ENCODE assay signal across 11 mouse cellular contexts in the genomic region with DNA sequence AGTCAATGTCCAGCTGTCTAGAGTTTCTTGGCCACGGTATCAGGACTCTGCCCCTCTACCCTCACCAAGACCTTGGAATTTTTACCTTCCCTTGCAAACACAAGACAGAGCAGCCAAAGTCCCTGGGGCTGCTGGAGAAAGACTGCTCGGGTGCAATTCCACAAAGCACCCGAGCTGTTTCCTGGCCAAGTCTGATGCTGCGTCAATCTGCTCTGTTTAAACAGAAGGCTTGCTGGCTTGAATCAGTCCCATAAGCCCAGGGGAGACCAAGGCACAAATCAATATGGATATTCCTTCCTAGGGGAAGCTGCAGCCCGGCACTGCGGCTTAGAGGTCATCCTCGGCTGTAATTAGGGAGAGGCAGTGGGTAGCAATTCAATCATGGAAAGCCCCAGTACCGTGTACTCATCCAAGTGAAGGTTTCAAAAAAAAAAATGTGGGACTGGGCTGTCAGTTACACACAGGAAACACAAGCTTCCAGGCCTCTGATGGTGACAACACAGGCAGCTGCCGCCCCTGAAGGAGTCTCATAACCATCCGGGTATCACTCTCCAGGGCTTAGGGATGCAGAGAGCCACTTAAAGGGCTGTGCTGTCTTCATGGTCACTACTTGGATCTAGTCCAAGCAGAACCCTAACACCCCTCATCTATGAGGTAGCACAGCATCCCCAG. TPM values are rescaled to one million over a fixed set of nuclear protein-coding genes. Genes with fewer than 3 reads are reported as not detected.
DNase-seq lines count a peak whose midpoint lies in the region; ATAC-seq and TF ChIP-seq lines count a peak whose summit lies in the region.
"Had no signal": no experiment of that assay in that cellular context is flagged by ENCODE, and none has a peak within 500 bp of the region (broad histone marks: within the 10 kb centered on the region; RNA-seq: fewer than 3 reads in every experiment).

No protein-coding gene starts in this region.

- no peak for TF ChIP-seq CTCF in forebrain, postnatal 0 days (IDR thresholded peaks at IDR 0.05; ENCODE audit: low read depth)

- H3K9me3 ChIP-seq in forebrain, embryonic 10.5 days = no peaks in the 10 kb centered on the region
- H3K9me3 ChIP-seq in forebrain, embryonic 11.5 days (ENCODE audit: control insufficient read depth, low read length) = no peaks in the 10 kb centered on the region
- H3K9me3 ChIP-seq in forebrain, postnatal 0 days (ENCODE audit: low read length) = no peaks in the 10 kb centered on the region
- H3K9me3 ChIP-seq in midbrain, embryonic 10.5 days (replicated peaks) = no peaks in the 10 kb centered on the region
- H3K9me3 ChIP-seq: stomach, embryonic 15.5 days had no signal

- H3K36me3 ChIP-seq in forebrain, embryonic 10.5 days (replicated peaks) = peaks cover 64% of the 10 kb centered on the region
- no peaks in the 10 kb centered on the region; the same call in 1 of the 2 replicates for H3K36me3 ChIP-seq in forebrain, embryonic 11.5 days (ENCODE audit: control insufficient read depth, insufficient read depth, low read length)
- H3K36me3 ChIP-seq in forebrain, postnatal 0 days (ENCODE audit: insufficient read depth) = no peaks in the 10 kb centered on the region
- peaks cover 61% of the 10 kb centered on the region for H3K36me3 ChIP-seq in midbrain, embryonic 10.5 days

- H3K27ac ChIP-seq in forebrain, embryonic 10.5 days = peak overlapping the region; percentile 83
- no peak overlapping the region for H3K27ac ChIP-seq in forebrain, embryonic 11.5 days (ENCODE audit: low read depth, low read length)
- H3K27ac ChIP-seq in forebrain, postnatal 0 days (ENCODE audit: low read depth, low read length) = peak overlapping the region; percentile 58
- H3K27ac ChIP-seq in midbrain, embryonic 10.5 days (replicated peaks) = peak overlapping the region; percentile 70
- H3K27ac ChIP-seq: stomach, embryonic 15.5 days had no signal

- no peak for DNase-seq in forebrain, embryonic 10.5 days (ENCODE audit: extremely low spot score, low spot score)
- DNase-seq in forebrain, embryonic 11.5 days (ENCODE audit: low spot score) = no peak
- DNase-seq in cerebellum, adult 18-20 months = peak; percentile 58 to 71
- peak; percentile 79 for DNase-seq in forebrain, postnatal 0 days
- DNase-seq in midbrain, embryonic 10.5 days (ENCODE audit: low spot score) = no peak
- DNase-seq in spleen, postnatal 14 days (ENCODE audit: low spot score in 2 of 2) = no peak
- no peak for DNase-seq in left cerebral cortex, postnatal 36 days (ENCODE audit: low spot score in 2 of 2)
- DNase-seq: heart, postnatal 4 days; lung, postnatal 36 days had no signal

- H3K4me3 ChIP-seq in forebrain, embryonic 10.5 days = no peak overlapping the region
- no peak overlapping the region for H3K4me3 ChIP-seq in forebrain, embryonic 11.5 days (ENCODE audit: low read depth, low read length)
- H3K4me3 ChIP-seq in forebrain, postnatal 0 days (ENCODE audit: low read depth, low read length) = no peak overlapping the region
- H3K4me3 ChIP-seq in midbrain, embryonic 10.5 days = no peak overlapping the region
- H3K4me3 ChIP-seq: stomach, embryonic 15.5 days had no signal

- WGBS in forebrain, embryonic 10.5 days = 76% methylated on average over 10 of the region's 10 CpGs
- WGBS in forebrain, embryonic 11.5 days = 58% methylated on average over 10 of the region's 10 CpGs
- 31% methylated on average over 10 of the region's 10 CpGs for WGBS in forebrain, postnatal 0 days
- 75% methylated on average over 10 of the region's 10 CpGs for WGBS in midbrain, embryonic 10.5 days

- no peak overlapping the region for H3K4me2 ChIP-seq in forebrain, embryonic 11.5 days (ENCODE audit: low read depth, low read length, severe bottlenecking)
- no peak overlapping the region for H3K4me2 ChIP-seq in forebrain, postnatal 0 days (ENCODE audit: low read depth)
- H3K4me2 ChIP-seq: stomach, embryonic 15.5 days had no signal

- H3K9ac ChIP-seq in forebrain, embryonic 11.5 days (ENCODE audit: low read length) = no peak overlapping the region
- no peak overlapping the region for H3K9ac ChIP-seq in forebrain, postnatal 0 days
- H3K9ac ChIP-seq: stomach, embryonic 15.5 days had no signal

- no peak for ATAC-seq in forebrain, embryonic 11.5 days (replicated peaks; ENCODE audit: low FRiP score)
- peak; percentile 71 for ATAC-seq in forebrain, postnatal 0 days
- no peak for ATAC-seq in CD4-positive, CD25-positive, alpha-beta regulatory T cell, adult 4 months

- intact Hi-C loops in left cerebral cortex, postnatal 36 days (cut with DNase I) = no loop called here

- H3K4me1 ChIP-seq in forebrain, embryonic 10.5 days = peaks cover 70% of the 10 kb centered on the region
- peaks cover 41% of the 10 kb centered on the region for H3K4me1 ChIP-seq in forebrain, embryonic 11.5 days (replicated peaks; ENCODE audit: control insufficient read depth, insufficient read depth, low read length)
- H3K4me1 ChIP-seq in forebrain, postnatal 0 days (ENCODE audit: insufficient read depth) = peaks cover 29% of the 10 kb centered on the region
- peaks cover 68% of the 10 kb centered on the region for H3K4me1 ChIP-seq in midbrain, embryonic 10.5 days
- H3K4me1 ChIP-seq: stomach, embryonic 15.5 days had no signal

- no peaks in the 10 kb centered on the region for H3K27me3 ChIP-seq in forebrain, embryonic 10.5 days (ENCODE audit: poor library complexity, severe bottlenecking)
- no peaks in the 10 kb centered on the region for H3K27me3 ChIP-seq in forebrain, embryonic 11.5 days (ENCODE audit: control insufficient read depth, insufficient read depth, low read length)
- H3K27me3 ChIP-seq in forebrain, postnatal 0 days (ENCODE audit: insufficient read depth, low read length) = no peaks in the 10 kb centered on the region
- no peaks in the 10 kb centered on the region for H3K27me3 ChIP-seq in midbrain, embryonic 10.5 days (ENCODE audit: low read depth, poor library complexity, severe bottlenecking)
- H3K27me3 ChIP-seq: stomach, embryonic 15.5 days had no signal

RNA-seq across cellular contexts. Expression of a gene that starts 48.6 kb away (rescaled TPM):
- 55.7 and 61.4 TPM in 2 replicates for polyA plus RNA-seq in forebrain, embryonic 10.5 days (2016; fragmentation: Nextera tagmentation; extraction: Ambion mirVana)
- 93.6 and 99.4 TPM in 2 replicates for polyA plus RNA-seq in forebrain, embryonic 11.5 days (2014; fragmentation: Nextera tagmentation; extraction: Ambion mirVana)
- 36.9 and 47.6 TPM in 2 replicates for total RNA-seq in forebrain, postnatal 0 days (2014; rRNA removed)
- polyA plus RNA-seq in forebrain, postnatal 0 days (2015; fragmentation: Nextera tagmentation; extraction: Ambion mirVana) = 13.4 and 17.1 TPM in 2 replicates
- polyA plus RNA-seq in midbrain, embryonic 10.5 days (2016; fragmentation: Nextera tagmentation; extraction: Ambion mirVana) = 97.0 and 99.3 TPM in 2 replicates
- total RNA-seq in left cerebral cortex, postnatal 36 days (2021) = 10 to 100 TPM; 41.6 to 46.6 TPM
- polyA plus RNA-seq in CD4-positive, CD25-positive, alpha-beta regulatory T cell, adult 4 months (2017; shearing (Covaris generic)) = not detected

RNA-seq across cellular contexts. Expression of a gene that starts 49.6 kb away (rescaled TPM):
- 125 and 133 TPM in 2 replicates for polyA plus RNA-seq in forebrain, embryonic 10.5 days (2016; fragmentation: Nextera tagmentation; extraction: Ambion mirVana)
- polyA plus RNA-seq in forebrain, embryonic 11.5 days (2014; fragmentation: Nextera tagmentation; extraction: Ambion mirVana) = 137 and 150 TPM in 2 replicates
- total RNA-seq in forebrain, postnatal 0 days (2014; rRNA removed) = 63.3 and 80.3 TPM in 2 replicates
- 32.4 and 35.2 TPM in 2 replicates for polyA plus RNA-seq in forebrain, postnatal 0 days (2015; fragmentation: Nextera tagmentation; extraction: Ambion mirVana)
- polyA plus RNA-seq in midbrain, embryonic 10.5 days (2016; fragmentation: Nextera tagmentation; extraction: Ambion mirVana) = 113 and 118 TPM in 2 replicates
- 10 to 100 TPM; 20.3 to 28.3 TPM for total RNA-seq in left cerebral cortex, postnatal 36 days (2021)
- 1 to 10 TPM; 7.8 to 8.2 TPM for polyA plus RNA-seq in CD4-positive, CD25-positive, alpha-beta regulatory T cell, adult 4 months (2017; shearing (Covaris generic))

Comparison
In these comparisons a context has a peak if more than half of its experiments do, and no peak if none do; other contexts are left out.
1. DNase-seq: peak in cerebellum, adult 18-20 months (2 of 2) and forebrain, postnatal 0 days (single experiment); none in forebrain, embryonic 10.5 days (single experiment), forebrain, embryonic 11.5 days (single experiment), midbrain, embryonic 10.5 days (single experiment), spleen, postnatal 14 days (0 of 2) and left cerebral cortex, postnatal 36 days (0 of 2).
2. RNA of a gene that starts 48.6 kb away (polyA plus RNA-seq): 97.0 to 99.3 TPM in midbrain, embryonic 10.5 days, 93.6 to 99.4 TPM in forebrain, embryonic 11.5 days, 55.7 to 61.4 TPM in forebrain, embryonic 10.5 days and 13.4 to 17.1 TPM in forebrain, postnatal 0 days; not detected in CD4-positive, CD25-positive, alpha-beta regulatory T cell, adult 4 months; every median in the first group is over 10 times any median in the second.